Mouse (Mus musculus) heart, embryonic 14.5 days (tissue): ENCODE data around the gene Stard5. TPM values are rescaled to one million over a fixed set of nuclear protein-coding genes. Genes with fewer than 3 reads are reported as not detected.

Experiments used
- ATAC-seq: fragments of 200-750 bp; cut with Nextera tagmentation; 2 replicates; pipeline ENCODE4 v1.8.0; 2017; ENCODE audit warnings: low read depth, moderate TSS enrichment; ENCODE audit not compliant: insufficient number of reproducible peaks, insufficient read depth, low FRiP score
- H3K27ac ChIP-seq, 2 experiments: fragments of 200-500 bp in 1 of 2; fragments of 300-500 bp in 1 of 2; sonication (generic) in 1 of 2; replicated peaks in 1 of 2; 2 replicates each; pipeline ENCODE4 v1.5.1; 2012 to 2014; ENCODE audit warnings: low read depth in 2 of 2, low read length in 2 of 2, control low read depth in 1 of 2, mild to moderate bottlenecking in 1 of 2, mixed read lengths in 1 of 2; ENCODE audit not compliant: control insufficient read depth in 1 of 2, insufficient read depth in 1 of 2
- H3K27me3 ChIP-seq: fragments of 300-500 bp; sonication (generic); 2 replicates; pipeline ENCODE4 v1.6.1; 2014; ENCODE audit warnings: mild to moderate bottlenecking, low read length, control low read depth; ENCODE audit not compliant: control insufficient read depth, insufficient read depth
- H3K36me3 ChIP-seq: fragments of 300-500 bp; sonication (generic); 2 replicates; pipeline ENCODE4 v1.6.1; 2014; ENCODE audit warnings: mild to moderate bottlenecking, control low read depth, low read length, mixed read lengths; ENCODE audit not compliant: control insufficient read depth, insufficient read depth
- H3K4me1 ChIP-seq, 2 experiments: fragments of 200-500 bp in 1 of 2; fragments of 300-500 bp in 1 of 2; sonication (generic) in 1 of 2; 2 replicates each; pipeline ENCODE4 v1.6.1; 2012 to 2014; ENCODE audit warnings: low read length in 2 of 2, control low read depth in 1 of 2, mixed read lengths in 1 of 2; ENCODE audit not compliant: control insufficient read depth in 2 of 2, insufficient read depth in 2 of 2
- H3K4me2 ChIP-seq: fragments of 300-500 bp; sonication (generic); 2 replicates; pipeline ENCODE4 v1.6.1; 2014; ENCODE audit warnings: mild to moderate bottlenecking, low read length
- H3K4me3 ChIP-seq, 2 experiments: fragments of 200-500 bp in 1 of 2; fragments of 300-500 bp in 1 of 2; sonication (generic) in 1 of 2; 2 replicates each; pipeline ENCODE4 v1.5.1; 2012 to 2014; ENCODE audit warnings: low read length in 2 of 2, mild to moderate bottlenecking in 2 of 2, control low read depth in 1 of 2, low read depth in 1 of 2, moderate library complexity in 1 of 2; ENCODE audit not compliant: control insufficient read depth in 1 of 2, insufficient read depth in 1 of 2
- H3K9ac ChIP-seq: fragments of 300-500 bp; sonication (generic); 2 replicates; pipeline ENCODE4 v1.6.1; 2014; ENCODE audit warnings: mild to moderate bottlenecking, low read length
- H3K9me3 ChIP-seq: fragments of 300-500 bp; sonication (generic); 2 replicates; pipeline ENCODE4 v1.6.1; 2016; ENCODE audit warnings: low read length, control low read depth; ENCODE audit not compliant: control insufficient read depth
- WGBS: fragments of 180-500 bp; shearing (Covaris S2); extraction: QIAGEN DNeasy Blood & Tissue Kit; methylation state at CpG from one replicate; pipeline ENCODE4 v1.1.7; 2014; 5-methylcytosine and 5-hydroxymethylcytosine counted together
- polyA plus RNA-seq: library from polyadenylated mRNA; unstranded; fragments of >200 nt; fragmentation: Nextera tagmentation; extraction: Ambion mirVana; gene quantifications from 2 replicates; pipeline ENCODE4 v1.2.1, GENCODE M21; 2014

Stard5 gene
- polyA plus RNA-seq, 1 experiment from 2014 or later: 30.9 TPM

DNA sequence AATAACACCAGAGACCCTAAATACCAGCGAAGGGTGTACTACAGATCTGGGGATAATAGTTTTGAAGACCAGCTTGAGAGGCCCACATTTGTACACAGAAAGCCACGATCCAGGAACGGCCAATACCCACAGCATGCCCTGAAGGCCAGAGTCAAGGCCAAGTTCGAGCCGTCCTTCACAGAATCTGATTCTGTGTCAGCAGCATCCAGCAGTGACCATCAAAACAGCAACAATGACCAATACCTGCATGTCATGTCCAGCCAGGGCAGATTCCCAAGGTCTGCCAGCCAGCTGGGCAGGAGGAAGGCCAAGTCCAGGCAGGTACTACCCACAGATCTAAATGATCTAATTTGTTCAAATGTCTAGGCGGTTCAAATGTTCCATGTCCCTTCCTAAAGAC lies 9.2 kb upstream of the Stard5 start:
- ATAC-seq: no peak
- 87% methylated on average over 6 of the region's 6 CpGs for WGBS
- H3K36me3 ChIP-seq: no peaks in the 10 kb centered on the region

DNA sequence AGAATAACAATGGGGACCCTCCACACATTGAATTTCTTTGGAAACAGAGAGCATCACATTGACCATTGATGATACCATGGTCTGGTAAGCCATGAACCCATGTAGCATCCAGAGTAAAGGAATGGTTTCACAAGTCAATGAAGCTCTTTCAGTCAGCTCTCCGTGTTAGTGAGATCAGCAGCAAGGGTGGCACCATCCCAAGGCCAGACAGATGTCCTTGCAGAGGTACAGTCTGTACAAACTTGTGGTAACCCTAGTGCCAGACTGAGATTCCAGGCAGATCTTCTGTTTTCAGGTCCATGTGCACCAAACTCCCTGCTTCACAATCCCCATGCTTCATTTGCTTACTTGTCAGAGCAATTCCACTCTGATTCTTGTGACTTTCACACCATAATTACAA lies 7.7 kb upstream of the Stard5 start:
- Histone ChIP-seq H3K27me3 (no peaks in the 10 kb centered on the region), H3K9me3 (no peaks in the 10 kb centered on the region), H3K4me3 (no peak overlapping the region), H3K36me3 (no peaks in the 10 kb centered on the region), H3K9ac (no peak overlapping the region), H3K27ac (no peak overlapping the region), H3K4me2 (no peak overlapping the region), H3K4me1 (no peaks in the 10 kb centered on the region)
- WGBS: 61% methylated on average over 1 of the region's 1 CpGs
- ATAC-seq: no peak

More for the DNA sequence above, 9.2 kb upstream of the Stard5 start:
- Histone ChIP-seq H3K4me3 (no peak overlapping the region), H3K4me2 (no peak overlapping the region), H3K27ac (no peak overlapping the region), H3K4me1 (no peaks in the 10 kb centered on the region), H3K9ac (no peak overlapping the region), H3K27me3 (no peaks in the 10 kb centered on the region), H3K9me3 (no peaks in the 10 kb centered on the region)

DNA sequence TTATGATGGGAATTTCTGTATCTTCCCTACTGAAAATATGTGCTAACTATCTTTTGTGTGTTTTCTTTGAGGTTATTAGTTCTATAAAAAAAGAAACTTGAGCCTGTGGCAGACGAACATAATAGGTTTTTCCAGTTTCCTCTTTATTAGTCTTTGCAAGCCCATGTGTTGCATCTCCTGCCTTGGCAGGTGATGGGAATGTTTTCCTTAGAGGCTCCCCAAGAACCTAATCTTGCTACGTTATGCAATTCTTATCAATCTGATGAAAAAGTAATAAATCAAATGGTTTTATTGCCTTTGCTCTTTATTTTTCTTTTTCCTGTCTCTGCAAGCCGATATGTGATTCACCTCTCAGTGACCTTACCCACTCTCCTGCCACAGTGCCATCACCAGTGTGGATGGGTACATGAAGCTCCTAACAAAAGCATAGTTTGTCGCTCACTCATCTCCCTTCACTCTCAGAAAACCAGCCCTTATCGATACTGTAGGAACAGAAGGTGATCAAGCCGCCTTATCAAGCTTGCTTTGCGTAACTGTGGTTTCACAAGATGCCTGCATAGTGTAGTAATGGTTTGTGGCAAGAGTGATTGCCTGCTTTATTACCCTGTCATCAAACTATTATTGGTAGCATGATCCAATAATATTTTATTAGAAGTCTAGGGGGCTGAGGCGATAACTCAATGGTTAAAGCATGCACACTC lies 5.1 kb upstream of the Stard5 start:
- H3K4me1 ChIP-seq: peaks cover 0 to 4% of the 10 kb centered on the region in 2 experiments; a peak in 3 of 4 replicates
- WGBS: 72% methylated on average over 8 of the region's 8 CpGs
- H3K27me3 ChIP-seq: no peaks in the 10 kb centered on the region
- H3K4me2 ChIP-seq: no peak overlapping the region
- no peak overlapping the region for H3K27ac ChIP-seq
- H3K9ac ChIP-seq: no peak overlapping the region
- no peak overlapping the region for H3K4me3 ChIP-seq
- H3K36me3 ChIP-seq: no peaks in the 10 kb centered on the region
- H3K9me3 ChIP-seq: no peaks in the 10 kb centered on the region
- ATAC-seq: no peak

DNA sequence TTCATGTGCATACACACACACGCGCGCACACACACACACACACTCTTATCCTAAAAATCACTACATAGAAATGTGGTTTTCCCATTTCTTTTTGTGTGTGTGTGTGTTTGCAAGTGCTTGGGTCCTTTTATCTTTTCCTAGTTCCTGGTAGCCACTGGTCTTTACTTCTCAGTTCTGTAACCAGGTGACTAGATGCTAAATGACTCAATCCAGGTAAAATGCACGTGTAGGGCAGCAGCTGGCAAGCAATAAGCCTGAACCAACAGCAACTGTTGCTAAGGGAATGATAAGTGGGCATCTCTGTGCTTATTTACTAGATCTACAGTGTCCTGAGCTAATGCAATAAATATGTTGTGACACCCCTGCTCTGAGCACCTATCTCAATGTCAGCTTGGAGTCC lies 4.4 kb upstream of the Stard5 start:
- Histone ChIP-seq H3K9me3 (no peaks in the 10 kb centered on the region), H3K4me2 (no peak overlapping the region), H3K9ac (no peak overlapping the region), H3K36me3 (no peaks in the 10 kb centered on the region), H3K4me1 (peaks cover 0 to 4% of the 10 kb centered on the region in 2 experiments; a peak in 3 of 4 replicates), H3K27me3 (no peaks in the 10 kb centered on the region), H3K27ac (no peak overlapping the region), H3K4me3 (no peak overlapping the region)
- 85% methylated on average over 4 of the region's 4 CpGs for WGBS
- ATAC-seq: no peak

DNA sequence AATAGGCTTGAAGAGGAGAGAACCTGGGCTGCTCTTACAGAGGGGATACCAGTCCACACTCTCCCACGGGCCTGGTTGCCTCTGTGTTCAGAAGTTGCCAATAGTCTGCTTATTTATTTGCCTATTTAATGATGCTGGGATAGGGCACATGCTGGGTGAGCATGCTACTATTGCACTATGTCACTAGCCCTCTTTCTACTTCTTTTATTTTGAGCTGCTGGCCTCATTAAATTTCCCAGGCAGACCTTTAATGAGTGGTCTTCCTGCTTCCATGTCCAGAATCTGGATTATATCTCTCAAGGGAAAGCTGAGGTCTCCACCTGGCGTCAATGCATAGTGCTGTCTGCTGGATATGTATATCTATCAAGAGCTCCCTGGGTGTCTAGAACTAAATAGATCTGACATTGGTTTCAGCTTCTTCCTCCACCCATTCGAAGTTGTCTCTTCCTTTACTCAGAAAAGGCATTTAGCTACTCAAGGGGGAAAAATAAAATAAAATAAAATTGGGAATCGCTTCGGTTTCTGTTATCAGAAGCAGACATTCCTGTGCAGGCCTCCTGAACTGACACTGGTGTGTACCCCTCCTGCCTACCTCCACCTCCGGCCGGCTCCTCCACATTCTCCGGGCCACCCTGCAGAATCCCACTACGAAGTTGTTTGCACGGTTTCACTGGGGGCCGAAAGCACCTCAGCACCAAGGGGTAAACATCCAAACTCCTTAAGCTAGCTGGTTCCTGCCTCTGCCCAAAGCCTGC lies 509 bp upstream of the Stard5 start:
- H3K4me2 ChIP-seq: peak overlapping the region; percentile 73
- 8% methylated on average over 11 of the region's 11 CpGs for WGBS
- peak overlapping the region; percentile 62 to 70 for H3K27ac ChIP-seq
- H3K36me3 ChIP-seq: peaks cover 25% of the 10 kb centered on the region
- ATAC-seq: peak; percentile 22
- H3K9me3 ChIP-seq: no peaks in the 10 kb centered on the region
- H3K4me1 ChIP-seq: peaks cover 3 to 15% of the 10 kb centered on the region in 2 experiments
- peak overlapping the region; percentile 69 to 70 for H3K4me3 ChIP-seq
- peak overlapping the region; percentile 76 for H3K9ac ChIP-seq
- H3K27me3 ChIP-seq: no peaks in the 10 kb centered on the region

DNA sequence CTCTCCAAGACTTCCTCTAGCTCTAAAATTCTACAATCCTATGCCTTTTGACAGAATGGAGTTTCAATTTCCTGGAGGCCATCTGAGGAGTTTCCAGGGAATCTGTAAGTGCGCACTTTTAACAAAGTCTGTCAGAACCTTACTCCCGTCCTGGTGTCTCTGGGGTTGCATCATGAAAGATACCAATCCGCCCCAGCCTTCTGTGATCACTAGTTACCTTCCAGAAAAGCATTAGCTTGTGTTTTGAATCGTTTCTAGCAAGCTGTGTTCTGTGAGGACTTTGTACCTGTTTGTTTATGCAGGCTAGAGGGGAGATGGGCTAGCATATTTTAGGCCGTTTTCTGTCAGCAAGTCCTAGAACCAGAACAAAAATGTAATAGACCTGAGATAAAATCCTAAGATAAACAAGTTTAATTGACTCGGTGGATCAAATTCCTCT lies 942 bp downstream of the Stard5 start:
- Histone ChIP-seq H3K27ac (peak overlapping the region; percentile 54 to 70; a peak in 3 of 4 replicates), H3K9ac (peak overlapping the region; percentile 88), H3K4me1 (peaks cover 3 to 15% of the 10 kb centered on the region in 2 experiments), H3K36me3 (peaks cover 39% of the 10 kb centered on the region), H3K27me3 (no peaks in the 10 kb centered on the region), H3K9me3 (no peaks in the 10 kb centered on the region), H3K4me2 (peak overlapping the region; percentile 73), H3K4me3 (peak overlapping the region; percentile 70 to 90)
- WGBS: 20% methylated on average over 6 of the region's 6 CpGs
- ATAC-seq: no peak

DNA sequence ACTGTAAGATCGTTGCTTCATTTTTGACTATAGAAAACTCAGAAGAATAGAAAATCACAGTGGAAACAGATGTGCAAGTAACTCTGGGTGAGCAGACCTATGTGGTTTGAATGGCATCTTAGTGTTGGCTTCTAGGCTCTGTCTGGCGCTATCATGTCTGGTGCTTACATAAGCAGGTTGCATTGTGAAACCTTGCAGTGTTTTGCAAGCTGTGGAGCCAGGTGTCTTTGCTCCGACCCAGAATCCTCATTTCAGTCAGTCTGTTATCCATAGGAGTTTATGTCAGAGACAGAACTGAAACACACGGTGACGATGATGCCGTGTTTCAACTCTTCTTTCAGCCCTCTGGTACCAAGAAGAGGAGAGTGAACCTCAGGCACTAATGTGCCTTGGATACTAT lies 2.1 kb downstream of the Stard5 start:
- Histone ChIP-seq H3K27me3 (no peaks in the 10 kb centered on the region), H3K27ac (no peak overlapping the region), H3K9me3 (no peaks in the 10 kb centered on the region), H3K4me2 (peak overlapping the region; percentile 73), H3K36me3 (peaks cover 51% of the 10 kb centered on the region), H3K9ac (peak overlapping the region; percentile 88; the same call in 1 of the 2 replicates), H3K4me3 (no peak overlapping the region; a peak in 1 of 4 replicates), H3K4me1 (peaks cover 3 to 15% of the 10 kb centered on the region in 2 experiments)
- 82% methylated on average over 6 of the region's 6 CpGs for WGBS
- no peak for ATAC-seq
